Mouse (Mus musculus): Measurements from ENCODE around the gene Smad3. TPM values are rescaled to one million over a fixed set of nuclear protein-coding genes. Genes with fewer than 3 reads are reported as not detected.

The Smad3 gene
- total RNA-seq, 2 experiments from 2014 or later: 44.9 to 45.0 TPM

DNA sequence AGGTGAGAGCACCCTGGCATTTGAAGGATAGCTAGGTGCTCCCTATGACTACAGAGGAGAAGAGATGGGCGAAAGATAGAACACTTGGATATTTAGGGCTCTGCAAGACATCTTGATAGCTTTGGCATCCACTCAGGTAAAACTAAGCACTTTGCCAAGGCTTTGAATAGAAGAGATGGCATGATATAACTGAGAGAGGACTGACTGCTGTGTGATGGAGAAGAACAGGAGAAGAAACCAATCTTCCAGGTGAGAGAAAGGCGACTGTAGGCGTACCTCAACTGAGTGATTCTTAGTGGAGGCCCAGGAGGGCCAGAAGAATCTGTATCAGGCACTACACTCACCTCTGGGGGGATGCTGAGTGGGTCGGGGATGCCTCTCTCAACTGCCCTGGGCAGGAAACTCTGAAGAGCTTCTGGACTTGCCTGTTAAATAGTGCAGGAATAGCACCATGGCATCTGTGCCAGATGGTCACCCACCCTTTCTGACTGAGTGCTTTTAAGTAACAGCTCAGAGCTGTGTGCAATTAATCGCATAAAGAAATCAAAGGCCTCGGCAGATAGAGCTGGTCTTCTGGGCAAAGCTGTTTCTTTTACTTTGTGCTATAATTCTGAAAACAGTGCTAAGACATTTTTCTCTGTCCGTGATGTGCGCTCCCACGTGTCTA, 132.6 kb downstream of the Smad3 start:
- DNase-seq: no peak

GRCm38 (mm10) chr9:63623895-63624569, 133.8 kb downstream of the Smad3 start:
- DNase-seq: no peak

GRCm38 (mm10) chr9:63617967-63618366, 139.8 kb downstream of the Smad3 start:
- DNase-seq: no peak

DNA sequence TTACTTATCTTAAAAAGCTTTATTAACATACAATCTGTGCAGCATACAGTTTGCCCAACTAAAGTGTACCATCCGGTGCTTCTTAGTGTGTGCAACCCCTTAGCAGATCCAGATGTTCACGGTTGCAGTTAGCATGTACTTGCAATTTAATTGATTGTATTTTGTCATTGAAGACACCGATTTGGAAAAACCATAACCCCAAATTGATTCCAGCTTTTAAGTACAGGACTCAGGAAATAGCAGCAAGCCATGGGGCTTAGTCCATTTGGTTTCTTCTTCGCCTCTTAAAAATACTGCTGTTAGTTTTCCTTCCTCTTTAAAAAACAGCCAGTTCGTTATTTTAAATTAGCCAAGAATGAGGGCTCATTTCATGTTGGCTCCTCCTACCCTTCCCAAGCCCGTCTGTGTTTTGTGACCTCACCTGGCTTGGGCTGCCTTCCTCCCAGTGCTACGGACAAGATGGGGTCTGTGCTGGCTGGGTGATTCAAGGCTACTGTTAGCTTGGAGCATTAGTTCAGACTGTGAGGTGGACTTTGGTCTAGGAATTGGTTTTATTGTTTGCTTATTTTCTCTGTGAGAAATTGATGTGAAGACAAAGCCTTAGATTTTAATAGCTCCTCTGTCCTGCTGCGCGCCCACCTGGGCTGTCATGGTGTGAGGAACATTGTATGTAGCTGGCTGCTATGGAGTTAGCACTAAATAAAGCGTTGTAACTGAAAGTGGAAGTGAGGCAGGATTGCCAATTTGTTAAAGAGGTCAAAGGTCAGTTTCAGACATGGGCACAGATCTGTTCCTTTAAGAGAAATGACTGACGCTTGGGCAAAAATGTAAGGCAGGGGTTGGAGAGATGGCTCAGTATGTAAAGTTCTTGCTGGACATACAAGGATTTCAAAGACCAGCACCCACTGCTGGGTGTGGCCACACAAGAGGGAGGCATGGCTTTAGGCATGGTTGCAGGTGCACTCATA, 143.5 kb downstream of the Smad3 start:
- DNase-seq: no peak

DNA sequence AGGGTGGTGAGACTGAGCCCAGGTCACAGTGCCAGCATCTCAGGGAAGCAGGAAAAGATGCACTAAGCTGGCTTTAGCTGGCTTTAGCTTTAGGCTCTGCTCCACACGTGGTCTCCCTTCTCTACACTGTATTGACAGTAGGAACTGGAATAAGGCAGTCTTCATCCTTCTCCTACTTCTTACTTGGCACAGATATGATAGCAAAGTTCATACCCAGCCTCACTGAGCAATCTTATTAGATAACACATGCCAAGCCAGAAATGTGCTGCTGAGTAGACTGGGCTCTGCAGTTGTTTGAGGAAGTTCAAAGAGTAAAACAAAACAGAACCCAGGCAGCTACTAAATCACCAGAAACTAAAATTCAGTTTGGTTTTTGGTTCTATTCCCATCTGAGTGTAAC, 144.2 kb downstream of the Smad3 start:
- no peak for DNase-seq

DNA sequence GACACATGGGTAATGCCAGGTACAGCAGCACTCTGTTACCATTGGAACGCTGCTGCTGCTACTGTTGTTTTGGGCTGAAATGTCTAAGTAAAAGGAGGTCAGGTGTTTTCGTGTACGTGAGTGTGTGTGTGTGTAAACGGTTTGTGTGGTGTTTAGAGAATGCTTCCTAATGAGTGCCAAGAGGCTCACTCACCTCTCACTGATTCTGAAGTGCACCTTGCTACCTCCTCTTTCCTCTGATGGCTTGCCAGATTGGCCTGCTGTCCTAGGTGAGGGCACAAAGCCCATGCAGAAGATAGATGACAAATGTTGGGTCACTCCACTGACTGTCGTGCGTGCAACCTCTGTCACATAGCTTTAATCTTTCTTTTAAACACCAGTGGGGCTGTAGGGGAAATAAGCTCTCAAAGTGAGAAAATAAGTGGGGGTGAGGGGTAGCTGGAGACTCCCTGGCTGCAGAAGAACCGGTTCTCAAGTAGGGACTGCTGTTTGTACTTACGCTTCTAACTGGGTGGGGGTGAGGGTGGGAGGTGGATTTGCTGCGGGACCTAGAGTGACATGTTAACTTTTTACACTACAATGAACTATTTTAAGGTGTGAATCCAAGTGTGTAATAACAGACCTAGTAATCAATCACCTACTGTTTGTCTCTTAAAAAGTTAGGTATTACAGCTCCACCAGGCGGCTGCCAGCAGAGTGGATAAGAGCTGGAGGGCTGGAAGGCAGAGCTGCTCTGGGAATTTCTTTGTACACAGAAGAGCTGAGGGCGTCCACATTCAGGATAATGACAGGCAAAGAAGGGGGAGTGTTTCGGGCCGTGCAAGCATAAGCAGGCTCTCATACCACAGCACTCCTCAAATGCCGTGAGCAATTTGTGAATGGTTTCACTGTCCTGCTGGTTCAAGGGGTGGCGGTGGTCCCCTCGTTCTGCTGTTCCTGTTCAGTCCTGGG, 145.0 kb downstream of the Smad3 start:
- DNase-seq: no peak

DNA sequence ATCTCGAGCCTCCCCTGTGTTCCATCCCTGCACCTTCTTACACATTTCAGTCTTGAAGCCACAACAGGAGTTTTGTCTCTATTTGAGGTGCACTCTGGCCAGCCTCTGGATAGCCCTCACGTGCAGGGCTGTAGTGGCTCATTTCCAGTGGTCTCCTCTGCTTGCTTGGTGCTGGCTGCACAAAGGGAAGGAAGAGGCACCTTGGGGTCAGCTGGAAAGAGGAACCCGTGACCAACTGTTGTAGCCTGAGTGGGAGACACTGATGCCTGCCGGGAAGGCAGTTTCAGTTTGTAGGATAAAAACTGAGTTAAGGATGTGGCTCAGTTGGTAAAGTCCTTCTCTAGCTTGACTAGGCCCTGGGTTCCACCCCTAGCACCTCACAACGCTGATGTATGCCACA, 145.8 kb downstream of the Smad3 start:
- no peak for DNase-seq

- peak; percentile 31 for DNase-seq
Measured at GRCm38 (mm10) chr9:63610841-63611366, 146.9 kb downstream of the Smad3 start.

DNA sequence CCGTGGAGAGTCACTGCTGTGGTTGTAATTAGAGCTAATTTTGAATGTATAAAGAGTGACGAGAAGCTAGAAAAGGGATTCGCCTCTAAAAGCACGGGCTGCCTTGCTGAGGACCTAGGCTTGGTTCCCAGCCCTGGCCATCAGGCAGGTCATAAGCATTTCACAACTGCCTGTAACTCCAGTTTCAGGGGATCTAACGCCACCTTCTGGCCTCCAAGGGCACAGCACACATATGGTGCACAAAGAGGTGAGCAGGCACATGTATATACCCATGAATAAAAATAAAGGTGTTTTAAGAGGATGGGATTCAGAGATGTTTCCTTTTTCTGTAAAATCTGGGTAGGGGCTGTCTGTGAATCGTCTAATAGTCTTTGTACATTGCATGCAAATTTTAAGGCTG, 147.6 kb downstream of the Smad3 start:
- no peak for DNase-seq

DNA sequence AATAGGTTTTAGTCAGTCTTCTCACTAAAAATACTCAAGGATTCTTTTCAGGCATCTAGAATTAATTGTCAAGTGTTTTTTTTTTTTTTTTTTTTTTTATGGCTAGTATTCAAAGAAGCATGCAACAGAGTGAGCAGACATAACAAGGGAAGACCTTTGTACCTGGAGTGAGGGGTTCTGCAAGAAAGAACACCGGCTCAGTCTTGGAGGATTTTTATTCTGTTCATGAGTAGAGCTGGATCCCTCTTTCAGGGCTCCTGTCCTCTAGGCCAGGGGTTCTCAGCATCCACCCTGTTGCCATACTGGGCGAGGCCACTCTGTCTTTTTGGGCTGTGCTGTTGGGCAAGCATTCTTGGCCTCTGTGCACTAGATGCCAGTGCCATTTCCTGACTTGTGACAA, 148.0 kb downstream of the Smad3 start:
- DNase-seq: no peak

GRCm38 (mm10) chr9:63609246-63609645, 148.5 kb downstream of the Smad3 start:
- no peak for DNase-seq

GRCm38 (mm10) chr9:63608006-63608405, 149.8 kb downstream of the Smad3 start:
- no peak for DNase-seq

GRCm38 (mm10) chr9:63606594-63606993, 151.2 kb downstream of the Smad3 start:
- no peak for DNase-seq

GRCm38 (mm10) chr9:63603849-63604248, 153.9 kb downstream of the Smad3 start:
- DNase-seq: no peak

- DNase-seq: peak; percentile 95
Measured at GRCm38 (mm10) chr9:63602043-63602939, 155.5 kb downstream of the Smad3 start, which contains the start of the genes Iqch and Aagab. Gene Iqch, minus strand, starts transcription at chr9:63602493. Gene Aagab, plus strand, starts transcription at chr9:63602660.

Other genes with a start within 250 kb of the Smad3 start
- gene Iqch, start 155.5 kb downstream of the Smad3 start, total RNA-seq (2021): not detected
- gene Aagab, start 155.3 kb downstream of the Smad3 start, total RNA-seq (2021): 10 to 100 TPM; 13.0 to 14.5 TPM

All from gastrocnemius, postnatal 10 days (tissue).